Mouse (Mus musculus) testis, adult 2 months (tissue): ENCODE measurements around the gene Treml1. TPM values are rescaled to one million over a fixed set of nuclear protein-coding genes. Genes with fewer than 3 reads are reported as not detected.
"Not testable (repeated sequence)": the region's sequence is repeated elsewhere in the genome, so short reads cannot be mapped to it uniquely, and the experiment has no call there.

Source experiments
- H3K27ac ChIP-seq: fragments of 200-500 bp; 2 replicates; pipeline ENCODE4 v1.5.1; 2012; ENCODE audit warnings: low read depth, low read length; ENCODE audit not compliant: control insufficient read depth, insufficient read depth
- H3K27me3 ChIP-seq: fragments of 200-500 bp; 2 replicates; pipeline ENCODE4 v1.6.1; 2012; ENCODE audit warnings: mild to moderate bottlenecking, low read length, moderate library complexity; ENCODE audit not compliant: control insufficient read depth, insufficient read depth
- H3K36me3 ChIP-seq: fragments of 200-500 bp; 2 replicates; pipeline ENCODE4 v1.6.1; 2012; ENCODE audit warnings: mild to moderate bottlenecking, low read length; ENCODE audit not compliant: control insufficient read depth, insufficient read depth
- H3K4me1 ChIP-seq: fragments of 200-500 bp; 2 replicates; pipeline ENCODE4 v1.6.1; 2012; ENCODE audit warnings: low read length; ENCODE audit not compliant: control insufficient read depth, insufficient read depth
- H3K4me3 ChIP-seq: fragments of 200-500 bp; 2 replicates; pipeline ENCODE4 v1.5.1; 2012; ENCODE audit warnings: low read depth, mild to moderate bottlenecking, low read length, moderate library complexity, mixed read lengths; ENCODE audit not compliant: control insufficient read depth
- CTCF ChIP-seq: fragments of 200-500 bp; IDR thresholded peaks from 2 replicates; pipeline ENCODE4 v1.5.1; 2012; ENCODE audit warnings: low read depth, mild to moderate bottlenecking, inconsistent platforms, low read length, moderate library complexity; ENCODE audit not compliant: control insufficient read depth, insufficient read depth, insufficient replicate concordance
- POLR2A ChIP-seq: fragments of 200-500 bp; IDR thresholded peaks from 2 replicates; pipeline ENCODE4 v1.6.1; 2012; ENCODE audit warnings: low read depth, mild to moderate bottlenecking, inconsistent platforms, low read length, moderate library complexity; ENCODE audit not compliant: control insufficient read depth
- polyA plus RNA-seq: library from polyadenylated mRNA; depleted of rRNA; stranded (reverse); fragments of >200 nt; gene quantifications from 2 replicates; pipeline ENCODE4 v1.2.3, GENCODE M21; 2012

The Treml1 gene
- polyA plus RNA-seq, 1 experiment: 0.17 TPM

DNA sequence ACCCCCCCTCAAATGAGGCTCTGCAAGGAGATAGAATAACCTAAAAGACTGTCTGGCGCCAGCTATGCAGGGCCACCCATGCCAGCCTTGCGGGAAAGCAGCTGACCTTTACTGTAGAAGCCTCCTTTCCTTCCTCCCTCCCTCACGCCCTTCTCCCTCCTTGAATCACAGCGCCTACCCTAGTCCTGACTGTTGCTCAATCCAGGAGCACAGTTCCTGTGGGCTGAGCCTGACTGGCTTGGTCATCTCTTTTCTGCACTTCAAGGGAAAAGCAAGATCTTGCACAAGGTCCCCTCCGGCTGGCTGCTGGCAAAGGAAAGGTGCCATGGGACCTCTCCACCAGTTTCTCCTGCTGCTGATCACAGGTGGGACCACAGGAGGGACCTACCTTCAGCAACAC is 13.5 kb upstream of the Treml1 start, which contains the start of gene Trem2:
TSS of gene Trem2 (plus strand) at position 171 of the 400 bp plus-strand sequence.
- Histone ChIP-seq H3K4me3 (no peak within 1 kb of the TSS), H3K27me3 (no peaks in the 10 kb centered on the region), H3K4me1 (no peaks in the 10 kb centered on the region), H3K27ac (no peak within 1 kb of the TSS), H3K36me3 (no peaks in the 10 kb centered on the region)
- TF ChIP-seq POLR2A (no peak), CTCF (no peak)

GRCm38 (mm10) chr17:48346834-48347233 is 12.9 kb upstream of the Treml1 start:
- Histone ChIP-seq H3K27me3 (no peaks in the 10 kb centered on the region), H3K27ac (no peak overlapping the region), H3K4me3 (no peak overlapping the region), H3K36me3 (no peaks in the 10 kb centered on the region), H3K4me1 (no peaks in the 10 kb centered on the region)
- TF ChIP-seq CTCF: no peak
- TF ChIP-seq POLR2A: no peak

- TF ChIP-seq CTCF (no peak), POLR2A (no peak)
- no peak overlapping the region for H3K4me3 ChIP-seq
- no peaks in the 10 kb centered on the region for H3K4me1 ChIP-seq
- no peaks in the 10 kb centered on the region for H3K36me3 ChIP-seq
- H3K27ac ChIP-seq: no peak overlapping the region
- H3K27me3 ChIP-seq: no peaks in the 10 kb centered on the region
These were observed 12.4 kb upstream of the Treml1 start for GRCm38 (mm10) chr17:48347287-48347686.

GRCm38 (mm10) chr17:48350681-48351193 is 9.0 kb upstream of the Treml1 start:
- Histone ChIP-seq H3K4me1 (no peaks in the 10 kb centered on the region), H3K36me3 (no peaks in the 10 kb centered on the region), H3K27ac (no peak overlapping the region), H3K27me3 (no peaks in the 10 kb centered on the region), H3K4me3 (no peak overlapping the region)
- no peak for TF ChIP-seq POLR2A
- no peak for TF ChIP-seq CTCF

DNA sequence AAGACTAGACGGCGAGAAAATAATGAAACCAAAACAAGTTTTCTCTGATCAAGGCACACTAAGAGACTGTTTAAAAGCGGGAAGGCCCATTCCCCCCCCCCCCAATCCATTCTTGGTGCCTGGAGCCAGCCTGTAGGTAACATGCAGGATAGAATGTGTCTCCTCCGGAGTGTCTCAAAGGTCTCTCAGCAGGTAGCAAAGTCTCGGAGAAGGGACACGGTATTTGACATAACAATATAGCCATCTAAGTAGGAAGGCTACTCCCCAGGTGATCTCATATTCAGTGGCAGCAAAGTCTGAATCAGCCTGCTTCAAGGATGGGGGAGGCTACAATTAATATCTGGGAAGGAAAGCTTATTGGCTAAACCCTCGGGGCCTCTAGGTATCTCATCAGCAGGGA is 6.7 kb upstream of the Treml1 start:
- not testable (repeated sequence) for H3K4me3 ChIP-seq, H3K36me3 ChIP-seq, H3K27ac ChIP-seq, H3K27me3 ChIP-seq, H3K4me1 ChIP-seq

- H3K4me3 ChIP-seq: no peak overlapping the region
- H3K4me1 ChIP-seq: no peaks in the 10 kb centered on the region
- H3K27ac ChIP-seq: no peak overlapping the region
- H3K27me3 ChIP-seq: no peaks in the 10 kb centered on the region
- no peaks in the 10 kb centered on the region for H3K36me3 ChIP-seq
- TF ChIP-seq POLR2A: no peak
- TF ChIP-seq CTCF: no peak
These were observed 3.9 kb upstream of the Treml1 start for GRCm38 (mm10) chr17:48355822-48356221.

DNA sequence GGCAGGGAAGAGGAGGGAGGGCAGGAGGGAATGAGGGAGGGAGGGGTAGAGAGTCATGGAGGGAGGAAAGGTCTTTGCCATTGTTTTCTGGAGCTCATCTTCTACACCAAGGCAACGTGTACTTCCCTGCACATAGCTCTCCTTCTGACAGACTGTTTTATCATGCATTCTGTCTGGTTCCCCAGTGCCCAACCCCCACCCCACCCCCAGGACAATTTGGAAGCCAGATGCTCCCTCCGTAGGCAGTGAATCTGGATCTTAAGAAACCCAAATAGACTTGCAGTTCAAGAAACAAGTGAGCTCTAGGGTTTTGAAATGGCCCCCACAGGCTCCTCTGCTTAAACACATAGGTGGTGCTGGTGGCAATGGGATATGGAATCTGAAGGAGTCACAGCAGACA is 1.8 kb upstream of the Treml1 start:
- TF ChIP-seq CTCF: no peak
- no peak for TF ChIP-seq POLR2A
- Histone ChIP-seq H3K27ac (no peak overlapping the region), H3K36me3 (no peaks in the 10 kb centered on the region), H3K4me3 (no peak overlapping the region), H3K27me3 (no peaks in the 10 kb centered on the region), H3K4me1 (no peaks in the 10 kb centered on the region)

- TF ChIP-seq CTCF (no peak), POLR2A (no peak)
- peaks cover 4% of the 10 kb centered on the region; the same call in 1 of the 2 replicates for H3K4me1 ChIP-seq
- H3K27me3 ChIP-seq: no peaks in the 10 kb centered on the region
- no peaks in the 10 kb centered on the region for H3K36me3 ChIP-seq
- H3K4me3 ChIP-seq: no peak overlapping the region
- H3K27ac ChIP-seq: no peak overlapping the region
These were observed 746 bp downstream of the Treml1 start for GRCm38 (mm10) chr17:48360462-48360861.
